Mouse (Mus musculus) liver, embryonic 14.5 days (tissue): ENCODE measurements around the gene Mast2. TPM values are rescaled to one million over a fixed set of nuclear protein-coding genes. Genes with fewer than 3 reads are reported as not detected.

Experiments used
- ATAC-seq: fragments of 200-750 bp; cut with Nextera tagmentation; 2 replicates; pipeline ENCODE4 v1.8.0; 2017; ENCODE audit warnings: moderate number of reproducible peaks, mild to moderate bottlenecking, moderate library complexity; ENCODE audit not compliant: insufficient read depth
- DNase-seq, 3 experiments: peaks; one replicate each; pipeline ENCODE4 v3.0.0-alpha.2; 2012 to 2013; ENCODE audit warnings: low read depth in 3 of 3, low spot score in 3 of 3
- H3K27ac ChIP-seq: fragments of 300-500 bp; sonication (generic); 2 replicates; pipeline ENCODE4 v1.5.1; 2014; ENCODE audit warnings: moderate library complexity, mild to moderate bottlenecking, control low read depth, inconsistent platforms
- H3K27me3 ChIP-seq: fragments of 300-500 bp; sonication (generic); 2 replicates; pipeline ENCODE4 v1.6.1; 2014; ENCODE audit warnings: mild to moderate bottlenecking, low read length, moderate library complexity; ENCODE audit not compliant: control insufficient read depth, insufficient read depth
- H3K36me3 ChIP-seq: fragments of 300-500 bp; sonication (generic); replicated peaks from 2 replicates; pipeline ENCODE4 v1.6.1; 2014; ENCODE audit warnings: low read depth; ENCODE audit not compliant: control insufficient read depth, insufficient read depth
- H3K4me1 ChIP-seq, 2 experiments: fragments of 200-500 bp in 1 of 2; fragments of 300-500 bp in 1 of 2; sonication (generic) in 1 of 2; replicated peaks; 2 replicates each; pipeline ENCODE4 v1.6.1; 2012 to 2014; ENCODE audit warnings: antibody characterized with exemption in 1 of 2, inconsistent platforms in 1 of 2, low read length in 1 of 2; ENCODE audit not compliant: control insufficient read depth in 2 of 2, insufficient read depth in 2 of 2
- H3K4me2 ChIP-seq: fragments of 300-500 bp; sonication (generic); 2 replicates; pipeline ENCODE4 v1.6.1; 2014; ENCODE audit warnings: low read depth, mild to moderate bottlenecking, control low read depth, moderate library complexity
- H3K4me3 ChIP-seq, 2 experiments: fragments of 200-500 bp in 1 of 2; fragments of 300-500 bp in 1 of 2; sonication (generic) in 1 of 2; 2 replicates each; pipeline ENCODE4 v1.5.1; 2012 to 2014; ENCODE audit warnings: low read depth in 2 of 2, low read length in 2 of 2, mild to moderate bottlenecking in 2 of 2, control low read depth in 1 of 2, inconsistent platforms in 1 of 2, moderate library complexity in 1 of 2; ENCODE audit not compliant: insufficient read depth in 1 of 2
- H3K9ac ChIP-seq: fragments of 300-500 bp; sonication (generic); replicated peaks from 2 replicates; pipeline ENCODE4 v1.6.1; 2014; ENCODE audit warnings: mild to moderate bottlenecking, control low read depth, moderate library complexity
- H3K9me3 ChIP-seq: fragments of 300-500 bp; sonication (generic); 2 replicates; pipeline ENCODE4 v1.6.1; 2016; ENCODE audit warnings: low read length, mixed read lengths; ENCODE audit not compliant: control insufficient read depth
- CTCF ChIP-seq: IDR thresholded peaks from 2 replicates; pipeline ENCODE4 v1.5.1; 2016; ENCODE audit warnings: antibody characterized with exemption, low read depth, control low read depth
- EP300 ChIP-seq: IDR thresholded peaks from 2 replicates; pipeline ENCODE4 v1.6.1; 2016; ENCODE audit warnings: antibody characterized with exemption, low read depth
- WGBS: fragments of 180-500 bp; shearing (Covaris S2); extraction: QIAGEN DNeasy Blood & Tissue Kit; methylation state at CpG from one replicate; pipeline ENCODE4 v1.1.7; 2014; ENCODE audit not compliant: insufficient replicate concordance; 5-methylcytosine and 5-hydroxymethylcytosine counted together
- polyA plus RNA-seq, 2 experiments: library from polyadenylated mRNA; depleted of rRNA in 1 of 2; stranded (reverse) in 1 of 2; unstranded in 1 of 2; fragments of >200 nt; fragmentation: Nextera tagmentation in 1 of 2; extraction: Ambion mirVana in 1 of 2; gene quantifications; 2 replicates each; pipeline versions ENCODE4 v1.2.1 to v1.2.3; 2012 to 2014

Mast2 gene
- polyA plus RNA-seq, 2 experiments: 7.3 to 10.4 TPM

- Histone ChIP-seq H3K4me2 (no peak overlapping the region), H3K4me1 (0 out of 4 replicates have a peak, but pooled peaks cover 0 to 2% of the 10 kb centered on the region in 2 experiments), H3K4me3 (no peak overlapping the region), H3K27me3 (no peaks in the 10 kb centered on the region), H3K27ac (no peak overlapping the region), H3K36me3 (no peaks in the 10 kb centered on the region), H3K9me3 (no peaks in the 10 kb centered on the region), H3K9ac (no peak overlapping the region)
- ATAC-seq (no peak), DNase-seq (peak; percentile 43 to 67 (median 54))
- TF ChIP-seq CTCF (peak; percentile 94), EP300 (no peak)
- WGBS: 29% methylated on average over 8 of the region's 8 CpGs
Measured at GRCm38 (mm10) chr4:116448673-116449072, 15.3 kb downstream of the Mast2 start.

GRCm38 (mm10) chr4:116439383-116439782, 24.6 kb downstream of the Mast2 start:
- no peaks in the 10 kb centered on the region for H3K36me3 ChIP-seq
- H3K4me2 ChIP-seq: no peak overlapping the region
- H3K4me3 ChIP-seq: no peak overlapping the region
- 90% methylated on average over 1 of the region's 1 CpGs for WGBS
- H3K9me3 ChIP-seq: no peaks in the 10 kb centered on the region
- TF ChIP-seq EP300 (no peak), CTCF (no peak)
- DNase-seq (no peak), ATAC-seq (no peak)
- no peaks in the 10 kb centered on the region for H3K27me3 ChIP-seq
- no peak overlapping the region for H3K27ac ChIP-seq
- no peak overlapping the region for H3K9ac ChIP-seq
- H3K4me1 ChIP-seq: no peaks in the 10 kb centered on the region

GRCm38 (mm10) chr4:116438561-116438960, 25.4 kb downstream of the Mast2 start:
- H3K4me2 ChIP-seq: no peak overlapping the region
- H3K27ac ChIP-seq: no peak overlapping the region
- no peaks in the 10 kb centered on the region for H3K27me3 ChIP-seq
- H3K36me3 ChIP-seq: no peaks in the 10 kb centered on the region
- H3K4me1 ChIP-seq: no peaks in the 10 kb centered on the region
- no peak for TF ChIP-seq CTCF
- no peak for TF ChIP-seq EP300
- no peak for ATAC-seq
- no peak overlapping the region for H3K9ac ChIP-seq
- H3K9me3 ChIP-seq: no peaks in the 10 kb centered on the region
- DNase-seq: no peak
- H3K4me3 ChIP-seq: no peak overlapping the region

GRCm38 (mm10) chr4:116435626-116436025, 28.4 kb downstream of the Mast2 start:
- Histone ChIP-seq H3K36me3 (no peaks in the 10 kb centered on the region), H3K4me2 (no peak overlapping the region), H3K4me1 (no peaks in the 10 kb centered on the region), H3K9ac (no peak overlapping the region), H3K27ac (no peak overlapping the region), H3K4me3 (no peak overlapping the region), H3K9me3 (no peaks in the 10 kb centered on the region), H3K27me3 (no peaks in the 10 kb centered on the region)
- ATAC-seq: no peak
- no peak for DNase-seq
- TF ChIP-seq EP300 (no peak), CTCF (peak; percentile 38; the same call in 1 of the 2 replicates)
- 84% methylated on average over 4 of the region's 4 CpGs for WGBS

- H3K4me2 ChIP-seq: no peak overlapping the region
- H3K4me1 ChIP-seq: no peaks in the 10 kb centered on the region
- WGBS: 45% methylated on average over 1 of the region's 1 CpGs
- TF ChIP-seq EP300 (no peak), CTCF (no peak)
- no peaks in the 10 kb centered on the region for H3K9me3 ChIP-seq
- ATAC-seq (no peak), DNase-seq (no peak)
- no peak overlapping the region for H3K27ac ChIP-seq
- H3K4me3 ChIP-seq: no peak overlapping the region
- no peaks in the 10 kb centered on the region for H3K36me3 ChIP-seq
- H3K9ac ChIP-seq: no peak overlapping the region
- H3K27me3 ChIP-seq: no peaks in the 10 kb centered on the region
Measured at GRCm38 (mm10) chr4:116422186-116422585, 41.8 kb downstream of the Mast2 start.

- TF ChIP-seq CTCF (no peak), EP300 (no peak)
- Histone ChIP-seq H3K27ac (no peak overlapping the region), H3K27me3 (no peaks in the 10 kb centered on the region), H3K9ac (no peak overlapping the region), H3K4me1 (no peaks in the 10 kb centered on the region), H3K4me2 (no peak overlapping the region), H3K9me3 (no peaks in the 10 kb centered on the region), H3K4me3 (no peak overlapping the region), H3K36me3 (no peaks in the 10 kb centered on the region)
- no peak for DNase-seq
- no peak for ATAC-seq
- WGBS: 75% methylated on average over 3 of the region's 3 CpGs
Measured at GRCm38 (mm10) chr4:116421170-116421569, 42.8 kb downstream of the Mast2 start.
